Mouse (Mus musculus) stomach, postnatal 0 days (tissue): ENCODE data around the gene Astn2.

Experiments used
- CTCF ChIP-seq: IDR thresholded peaks from 2 replicates; pipeline ENCODE4 v1.5.1; 2016; ENCODE audit warnings: antibody characterized with exemption, low read depth, mild to moderate bottlenecking, moderate library complexity
- EP300 ChIP-seq: optimal IDR thresholded peaks from 2 replicates; pipeline ENCODE3; 2016; ENCODE audit warnings: antibody characterized with exemption

GRCm38 (mm10) chr4:65532071-65532736 lies 872.2 kb downstream of the Astn2 start:
- TF ChIP-seq CTCF = no peak
- no peak for TF ChIP-seq EP300
